Mouse (Mus musculus): ENCODE data around the gene Ttc23l. TPM values are rescaled to one million over a fixed set of nuclear protein-coding genes. Genes with fewer than 3 reads are reported as not detected.

Gene Ttc23l
- total RNA-seq, 2 experiments from 2014 or later, result not detected

Other genes starting within 250 kb of the Ttc23l start
- not detected for gene Gm21973, start 233.3 kb downstream of the Ttc23l start, total RNA-seq (2021)
- gene Agxt2, start 200.1 kb downstream of the Ttc23l start, total RNA-seq (2021), result not detected
- 10 to 100 TPM; 19.3 TPM for gene Dnajc21, start 88.2 kb downstream of the Ttc23l start, total RNA-seq (2021)
- 10 to 100 TPM; 22.8 to 23.2 TPM for gene Brix1, start 72.7 kb downstream of the Ttc23l start, total RNA-seq (2021)
- gene Rad1, start 72.7 kb downstream of the Ttc23l start, total RNA-seq (2021), result 10 to 100 TPM; 10.4 to 12.6 TPM
- 1 to 10 TPM; 6.5 to 8.1 TPM for gene Rai14, start 156.0 kb upstream of the Ttc23l start, total RNA-seq (2021)